Mouse (Mus musculus) heart, postnatal 0 days (tissue): ENCODE measurements around the gene Pgghg. TPM values are rescaled to one million over a fixed set of nuclear protein-coding genes. Genes with fewer than 3 reads are reported as not detected.

Source experiments
- ATAC-seq: fragments of 200-750 bp; cut with Nextera tagmentation; 2 replicates; pipeline ENCODE4 v1.8.0; 2017; ENCODE audit warnings: low read depth, moderate number of reproducible peaks, moderate library complexity; ENCODE audit not compliant: insufficient read depth
- DNase-seq: peaks from one replicate; pipeline ENCODE4 v3.0.0-alpha.2; 2016; ENCODE audit warnings: low spot score
- H3K27ac ChIP-seq: fragments of 300-500 bp; sonication (generic); 2 replicates; pipeline ENCODE4 v1.5.1; 2014; ENCODE audit warnings: low read depth, mild to moderate bottlenecking
- H3K27me3 ChIP-seq: fragments of 300-500 bp; sonication (generic); 2 replicates; pipeline ENCODE4 v1.6.1; 2014; ENCODE audit warnings: low read length, mixed read lengths; ENCODE audit not compliant: control insufficient read depth, insufficient read depth
- H3K36me3 ChIP-seq: fragments of 300-500 bp; sonication (generic); replicated peaks from 2 replicates; pipeline ENCODE4 v1.6.1; 2014; ENCODE audit warnings: low read length, mixed read lengths; ENCODE audit not compliant: control insufficient read depth, insufficient read depth
- H3K4me1 ChIP-seq: fragments of 300-500 bp; sonication (generic); 2 replicates; pipeline ENCODE4 v1.6.1; 2014; ENCODE audit warnings: antibody characterized with exemption; ENCODE audit not compliant: control insufficient read depth, insufficient read depth
- H3K4me2 ChIP-seq: fragments of 300-500 bp; sonication (generic); 2 replicates; pipeline ENCODE4 v1.6.1; 2014; ENCODE audit warnings: low read depth, mild to moderate bottlenecking, low read length, moderate library complexity
- H3K4me3 ChIP-seq: fragments of 300-500 bp; sonication (generic); 2 replicates; pipeline ENCODE4 v1.5.1; 2014; ENCODE audit warnings: low read depth, low read length
- H3K9ac ChIP-seq: fragments of 300-500 bp; sonication (generic); replicated peaks from 2 replicates; pipeline ENCODE4 v1.6.1; 2014; ENCODE audit warnings: low read depth, low read length, mixed read lengths
- H3K9me3 ChIP-seq: fragments of 300-500 bp; sonication (generic); replicated peaks from 2 replicates; pipeline ENCODE4 v1.6.1; 2016; ENCODE audit warnings: low read length; ENCODE audit not compliant: control insufficient read depth
- CTCF ChIP-seq: IDR thresholded peaks from 2 replicates; pipeline ENCODE4 v1.5.1; 2016; ENCODE audit warnings: antibody characterized with exemption, control low read depth, low read depth
- EP300 ChIP-seq: IDR thresholded peaks from 2 replicates; pipeline ENCODE4 v1.6.1; 2016; ENCODE audit warnings: antibody characterized with exemption, low read depth
- WGBS: fragments of 180-500 bp; shearing (Covaris S2); extraction: QIAGEN DNeasy Blood & Tissue Kit; methylation state at CpG from one replicate; pipeline ENCODE4 v1.1.7; 2014; 5-methylcytosine and 5-hydroxymethylcytosine counted together
- polyA plus RNA-seq: library from polyadenylated mRNA; unstranded; fragments of >200 nt; fragmentation: Nextera tagmentation; extraction: Ambion mirVana; gene quantifications from 2 replicates; pipeline ENCODE4 v1.2.1, GENCODE M21; 2015
- total RNA-seq: library from RNA; depleted of rRNA; stranded (reverse); fragments of >200 nt; gene quantifications from 2 replicates; pipeline ENCODE4 v1.2.3, GENCODE M21; 2014; ENCODE audit warnings: low replicate concordance; rRNA removed

Pgghg gene
- total and polyA plus RNA-seq, 2 experiments from 2014 or later, result 5.9 to 16.3 TPM

- no peak for TF ChIP-seq EP300
- ATAC-seq (no peak), DNase-seq (no peak)
- H3K4me3 ChIP-seq, result no peak overlapping the region
- H3K4me1 ChIP-seq, result no peaks in the 10 kb centered on the region
- H3K27me3 ChIP-seq, result no peaks in the 10 kb centered on the region
- 55% methylated on average over 5 of the region's 5 CpGs for WGBS
- H3K4me2 ChIP-seq, result no peak overlapping the region
- no peak overlapping the region for H3K9ac ChIP-seq
- H3K27ac ChIP-seq, result no peak overlapping the region
- H3K9me3 ChIP-seq, result no peaks in the 10 kb centered on the region
- H3K36me3 ChIP-seq, result no peaks in the 10 kb centered on the region
Measured at GRCm38 (mm10) chr7:140990622-140991021, 49.4 kb downstream of the Pgghg start.

GRCm38 (mm10) chr7:140991117-140991689 is 50.0 kb downstream of the Pgghg start:
- no peak for TF ChIP-seq EP300
- TF ChIP-seq CTCF, result no peak
- Histone ChIP-seq H3K9ac (no peak overlapping the region), H3K4me2 (no peak overlapping the region), H3K27me3 (no peaks in the 10 kb centered on the region), H3K9me3 (no peaks in the 10 kb centered on the region), H3K27ac (no peak overlapping the region), H3K4me1 (no peaks in the 10 kb centered on the region), H3K36me3 (no peaks in the 10 kb centered on the region), H3K4me3 (no peak overlapping the region)
- ATAC-seq, result no peak
- 72% methylated on average over 14 of the region's 14 CpGs for WGBS
- no peak for DNase-seq

Other genes starting within 250 kb of the Pgghg start
- gene Olfr541, start 244.1 kb upstream of the Pgghg start, total RNA-seq, result not detected in 2 replicates
- gene Olfr541, start 244.1 kb upstream of the Pgghg start, polyA plus RNA-seq, result not detected in 2 replicates
- gene Cyp2e1, start 177.7 kb upstream of the Pgghg start, total RNA-seq, result 0.11 TPM in 1 of 2 replicates, not detected in the other
- not detected in 2 replicates for gene Cyp2e1, start 177.7 kb upstream of the Pgghg start, polyA plus RNA-seq
- not detected in 2 replicates for gene Syce1, start 153.5 kb upstream of the Pgghg start, total RNA-seq
- gene Syce1, start 153.5 kb upstream of the Pgghg start, polyA plus RNA-seq, result 0.10 and 0.18 TPM in 2 replicates
- gene Zfp941, start 119.2 kb upstream of the Pgghg start, total RNA-seq, result 0.11 and 0.97 TPM in 2 replicates
- gene Zfp941, start 119.2 kb upstream of the Pgghg start, polyA plus RNA-seq, result 0.29 and 0.45 TPM in 2 replicates
- gene Urah, start 106.4 kb upstream of the Pgghg start, total RNA-seq, result not detected in 2 replicates
- gene Urah, start 106.4 kb upstream of the Pgghg start, polyA plus RNA-seq, result 0.27 and 0.29 TPM in 2 replicates
- 0.80 TPM in 1 of 2 replicates, not detected in the other for gene Scgb1c1, start 95.8 kb upstream of the Pgghg start, total RNA-seq
- gene Scgb1c1, start 95.8 kb upstream of the Pgghg start, polyA plus RNA-seq, result 8.7 and 11.0 TPM in 2 replicates
- gene Odf3, start 93.6 kb upstream of the Pgghg start, total RNA-seq, result not detected in 2 replicates
- not detected in 2 replicates for gene Odf3, start 93.6 kb upstream of the Pgghg start, polyA plus RNA-seq
- gene Gm45785, start 85.1 kb upstream of the Pgghg start, total RNA-seq, result not detected in 2 replicates
- gene Gm45785, start 85.1 kb upstream of the Pgghg start, polyA plus RNA-seq, result not detected in 2 replicates
- 37.2 and 73.8 TPM in 2 replicates for gene Ric8a, start 84.4 kb upstream of the Pgghg start, total RNA-seq
- 27.5 and 27.8 TPM in 2 replicates for gene Ric8a, start 84.4 kb upstream of the Pgghg start, polyA plus RNA-seq
- 13.9 and 14.8 TPM in 2 replicates for gene Bet1l, start 83.8 kb upstream of the Pgghg start, total RNA-seq
- 29.6 and 32.0 TPM in 2 replicates for gene Bet1l, start 83.8 kb upstream of the Pgghg start, polyA plus RNA-seq
- gene Psmd13, start 59.4 kb upstream of the Pgghg start, total RNA-seq, result 72.6 and 84.3 TPM in 2 replicates
- 172 and 185 TPM in 2 replicates for gene Psmd13, start 59.4 kb upstream of the Pgghg start, polyA plus RNA-seq
- gene Sirt3, start 59.1 kb upstream of the Pgghg start, total RNA-seq, result 89.4 and 105 TPM in 2 replicates
- 76.1 and 78.0 TPM in 2 replicates for gene Sirt3, start 59.1 kb upstream of the Pgghg start, polyA plus RNA-seq
- 425 and 483 TPM in 2 replicates for gene Cox8b, start 40.9 kb upstream of the Pgghg start, total RNA-seq
- gene Cox8b, start 40.9 kb upstream of the Pgghg start, polyA plus RNA-seq, result 1,841 and 1,871 TPM in 2 replicates
- gene Nlrp6, start 20.5 kb upstream of the Pgghg start, total RNA-seq, result not detected in 2 replicates
- gene Nlrp6, start 20.5 kb upstream of the Pgghg start, polyA plus RNA-seq, result 0.08 TPM in 1 of 2 replicates, not detected in the other
- 3.4 TPM in 1 of 2 replicates, not detected in the other for gene Ifitm5, start 8.9 kb downstream of the Pgghg start, total RNA-seq
- 0.56 and 0.87 TPM in 2 replicates for gene Ifitm5, start 8.9 kb downstream of the Pgghg start, polyA plus RNA-seq
- not detected in 2 replicates for gene Gm45717, start 14.5 kb downstream of the Pgghg start, total RNA-seq
- gene Gm45717, start 14.5 kb downstream of the Pgghg start, polyA plus RNA-seq, result 0.36 TPM in 1 of 2 replicates, not detected in the other
- gene Ifitm2, start 14.6 kb downstream of the Pgghg start, total RNA-seq, result 172 and 232 TPM in 2 replicates
- gene Ifitm2, start 14.6 kb downstream of the Pgghg start, polyA plus RNA-seq, result 516 and 534 TPM in 2 replicates
- gene Ifitm1, start 25.8 kb downstream of the Pgghg start, total RNA-seq, result 1.4 and 23.1 TPM in 2 replicates
- gene Ifitm1, start 25.8 kb downstream of the Pgghg start, polyA plus RNA-seq, result 4.1 and 6.6 TPM in 2 replicates
- gene Ifitm3, start 69.4 kb downstream of the Pgghg start, total RNA-seq, result 148 and 324 TPM in 2 replicates
- 202 and 230 TPM in 2 replicates for gene Ifitm3, start 69.4 kb downstream of the Pgghg start, polyA plus RNA-seq
- not detected in 2 replicates for gene Ifitm6, start 76.5 kb downstream of the Pgghg start, total RNA-seq
- 0.30 and 0.74 TPM in 2 replicates for gene Ifitm6, start 76.5 kb downstream of the Pgghg start, polyA plus RNA-seq
- gene Gm17387, start 87.7 kb downstream of the Pgghg start, total RNA-seq, result not detected in 2 replicates
- not detected in 2 replicates for gene Gm17387, start 87.7 kb downstream of the Pgghg start, polyA plus RNA-seq
- 0.43 TPM in 1 of 2 replicates, not detected in the other for gene B4galnt4, start 119.7 kb downstream of the Pgghg start, total RNA-seq
- gene B4galnt4, start 119.7 kb downstream of the Pgghg start, polyA plus RNA-seq, result 0.10 TPM in 1 of 2 replicates, not detected in the other
- gene Pkp3, start 136.8 kb downstream of the Pgghg start, total RNA-seq, result 3.8 TPM in 1 of 2 replicates, not detected in the other
- 0.19 and 0.20 TPM in 2 replicates for gene Pkp3, start 136.8 kb downstream of the Pgghg start, polyA plus RNA-seq
- gene Sigirr, start 159.2 kb downstream of the Pgghg start, total RNA-seq, result 10.3 and 16.8 TPM in 2 replicates
- 4.2 and 5.1 TPM in 2 replicates for gene Sigirr, start 159.2 kb downstream of the Pgghg start, polyA plus RNA-seq
- not detected in 2 replicates for gene Ano9, start 176.4 kb downstream of the Pgghg start, total RNA-seq
- 0.04 and 0.07 TPM in 2 replicates for gene Ano9, start 176.4 kb downstream of the Pgghg start, polyA plus RNA-seq
- gene Ptdss2, start 181.0 kb downstream of the Pgghg start, total RNA-seq, result 22.3 and 35.5 TPM in 2 replicates
- 54.8 and 56.9 TPM in 2 replicates for gene Ptdss2, start 181.0 kb downstream of the Pgghg start, polyA plus RNA-seq
- gene Rnh1, start 231.5 kb downstream of the Pgghg start, total RNA-seq, result 157 and 172 TPM in 2 replicates
- gene Rnh1, start 231.5 kb downstream of the Pgghg start, polyA plus RNA-seq, result 88.3 and 90.2 TPM in 2 replicates